Mouse (Mus musculus) kidney, embryonic 16.5 days (tissue): ENCODE measurements around the gene Prss8. TPM values are rescaled to one million over a fixed set of nuclear protein-coding genes. Genes with fewer than 3 reads are reported as not detected.
"Not testable (repeated sequence)": the region's sequence is repeated elsewhere in the genome, so short reads cannot be mapped to it uniquely, and the experiment has no call there.

Experiments used
- ATAC-seq: fragments of 200-750 bp; cut with Nextera tagmentation; 2 replicates; pipeline ENCODE4 v1.8.0; 2017; ENCODE audit warnings: moderate TSS enrichment; ENCODE audit not compliant: low FRiP score, low TSS enrichment
- H3K27ac ChIP-seq: fragments of 300-500 bp; sonication (generic); 2 replicates; pipeline ENCODE4 v1.5.1; 2014; ENCODE audit warnings: low read length
- H3K27me3 ChIP-seq: fragments of 300-500 bp; sonication (generic); 2 replicates; pipeline ENCODE4 v1.6.1; 2014; ENCODE audit warnings: low read length, control low read depth, mixed read lengths; ENCODE audit not compliant: insufficient read depth
- H3K36me3 ChIP-seq: fragments of 300-500 bp; sonication (generic); 2 replicates; pipeline ENCODE4 v1.6.1; 2014; ENCODE audit warnings: low read length, control low read depth, mixed read lengths; ENCODE audit not compliant: insufficient read depth
- H3K4me1 ChIP-seq: fragments of 300-500 bp; sonication (generic); 2 replicates; pipeline ENCODE4 v1.6.1; 2014; ENCODE audit warnings: low read length, control low read depth, mixed read lengths; ENCODE audit not compliant: insufficient read depth
- H3K4me2 ChIP-seq: fragments of 300-500 bp; sonication (generic); replicated peaks from 2 replicates; pipeline ENCODE4 v1.6.1; 2014; ENCODE audit warnings: low read depth, low read length
- H3K4me3 ChIP-seq: fragments of 300-500 bp; sonication (generic); 2 replicates; pipeline ENCODE4 v1.5.1; 2014; ENCODE audit warnings: mild to moderate bottlenecking, low read length
- H3K9ac ChIP-seq: fragments of 300-500 bp; sonication (generic); replicated peaks from 2 replicates; pipeline ENCODE4 v1.6.1; 2014; ENCODE audit warnings: low read length
- H3K9me3 ChIP-seq: fragments of 300-500 bp; sonication (generic); 2 replicates; pipeline ENCODE4 v1.6.1; 2016; ENCODE audit warnings: low read length, control low read depth
- WGBS: fragments of 180-500 bp; shearing (Covaris S2); extraction: QIAGEN DNeasy Blood & Tissue Kit; methylation state at CpG from one replicate; pipeline ENCODE4 v1.1.7; 2014; 5-methylcytosine and 5-hydroxymethylcytosine counted together
- polyA plus RNA-seq: library from polyadenylated mRNA; unstranded; fragments of >200 nt; fragmentation: Nextera tagmentation; extraction: Ambion mirVana; gene quantifications from 2 replicates; pipeline ENCODE4 v1.2.1, GENCODE M21; 2015

The Prss8 gene
- polyA plus RNA-seq, 1 experiment from 2014 or later = 98.7 TPM

GRCm38 (mm10) chr7:127898179-127898956, 31.5 kb downstream of the Prss8 start:
- H3K36me3 ChIP-seq = no peaks in the 10 kb centered on the region
- no peak overlapping the region for H3K4me3 ChIP-seq
- peaks cover 11% of the 10 kb centered on the region for H3K4me1 ChIP-seq
- H3K9ac ChIP-seq = no peak overlapping the region
- no peak overlapping the region for H3K27ac ChIP-seq
- ATAC-seq = no peak
- H3K27me3 ChIP-seq = no peaks in the 10 kb centered on the region
- WGBS = 39% methylated on average over 10 of the region's 10 CpGs
- no peak overlapping the region for H3K4me2 ChIP-seq
- no peaks in the 10 kb centered on the region for H3K9me3 ChIP-seq

- no peak overlapping the region for H3K4me2 ChIP-seq
- H3K9me3 ChIP-seq = no peaks in the 10 kb centered on the region
- no peak for ATAC-seq
- H3K36me3 ChIP-seq = peaks cover 2% of the 10 kb centered on the region
- H3K4me1 ChIP-seq = peaks cover 11% of the 10 kb centered on the region
- H3K4me3 ChIP-seq = no peak overlapping the region
- H3K9ac ChIP-seq = no peak overlapping the region
- H3K27me3 ChIP-seq = no peaks in the 10 kb centered on the region
- H3K27ac ChIP-seq = no peak overlapping the region
- 92% methylated on average over 7 of the region's 7 CpGs for WGBS
Measured at GRCm38 (mm10) chr7:127897542-127897941, 32.4 kb downstream of the Prss8 start.

DNA sequence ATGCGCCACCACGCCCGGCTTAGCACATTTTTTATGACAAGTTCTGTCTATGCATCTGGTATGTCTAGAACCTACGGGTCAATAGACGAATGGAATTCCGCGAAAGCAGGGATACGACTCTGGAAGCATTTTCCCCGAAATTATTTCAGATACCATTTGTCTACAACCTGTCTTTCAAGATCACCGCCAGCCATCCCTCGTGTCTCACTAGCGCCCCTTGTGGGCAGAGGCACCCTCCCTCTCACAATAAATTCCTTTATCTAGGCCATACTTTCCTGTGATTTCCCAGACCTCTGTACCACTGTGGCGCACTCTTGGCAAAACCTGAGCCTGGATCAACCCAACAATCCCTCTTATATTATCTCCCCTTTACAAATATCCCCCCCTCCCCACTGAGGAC, 33.5 kb downstream of the Prss8 start:
- H3K4me2 ChIP-seq = no peak overlapping the region
- H3K27ac ChIP-seq = no peak overlapping the region
- H3K9me3 ChIP-seq = no peaks in the 10 kb centered on the region
- no peak for ATAC-seq
- WGBS = 68% methylated on average over 13 of the region's 13 CpGs
- no peak overlapping the region for H3K4me3 ChIP-seq
- H3K27me3 ChIP-seq = no peaks in the 10 kb centered on the region
- H3K9ac ChIP-seq = no peak overlapping the region
- peaks cover 4% of the 10 kb centered on the region for H3K36me3 ChIP-seq
- peaks cover 11% of the 10 kb centered on the region for H3K4me1 ChIP-seq

DNA sequence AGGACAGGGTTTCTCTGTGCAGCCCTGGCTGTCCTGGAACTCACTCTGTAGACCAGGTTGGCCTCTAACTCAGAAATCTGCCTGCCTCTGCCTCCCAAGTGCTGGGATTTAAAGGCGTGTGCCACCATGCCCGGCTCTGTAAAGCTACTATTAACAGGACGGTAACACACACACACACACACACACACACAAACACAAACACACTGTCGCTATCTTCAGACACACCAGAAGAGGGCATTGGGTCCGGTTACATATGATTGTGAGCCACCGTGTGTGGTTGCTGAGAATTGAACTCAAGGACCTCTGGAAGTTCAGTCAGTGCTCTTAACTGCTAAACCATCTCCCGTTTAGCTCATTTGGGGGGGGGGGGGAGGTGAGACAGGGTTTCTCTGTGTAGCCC, 34.0 kb downstream of the Prss8 start:
- H3K9ac ChIP-seq, H3K9me3 ChIP-seq, H3K36me3 ChIP-seq, H3K27me3 ChIP-seq, H3K27ac ChIP-seq: not testable (repeated sequence)
- whole genome bisulfite sequencing = 72% methylated on average over 7 of the region's 7 CpGs
- H3K4me1 ChIP-seq = peaks cover 11% of the 10 kb centered on the region
- H3K4me3 ChIP-seq = peak overlapping the region; percentile 76; the same call in 1 of the 2 replicates
- peak overlapping the region; percentile 85 for H3K4me2 ChIP-seq
- peak; percentile 5; the same call in 1 of the 2 replicates for ATAC-seq

- H3K4me3 ChIP-seq = peak within 1 kb of the TSS; percentile 76
- H3K4me2 ChIP-seq = peak within 1 kb of the TSS; percentile 85
- peak; percentile 99 for ATAC-seq
- H3K36me3 ChIP-seq = peaks cover 4% of the 10 kb centered on the region
- H3K4me1 ChIP-seq = peaks cover 11% of the 10 kb centered on the region
- H3K9ac ChIP-seq = peak within 1 kb of the TSS; percentile 81
- no peaks in the 10 kb centered on the region for H3K27me3 ChIP-seq
- peak within 1 kb of the TSS; percentile 86 for H3K27ac ChIP-seq
- WGBS = under 1% methylated on average over 26 of the region's 26 CpGs
- H3K9me3 ChIP-seq = no peaks in the 10 kb centered on the region
Measured at GRCm38 (mm10) chr7:127895442-127895841, 34.5 kb downstream of the Prss8 start, which contains the start of the genes Gm21974 and Vkorc1. Gene Gm21974 (minus strand): TSS chr7:127895454. Gene Vkorc1 (minus strand): TSS chr7:127895617.

DNA sequence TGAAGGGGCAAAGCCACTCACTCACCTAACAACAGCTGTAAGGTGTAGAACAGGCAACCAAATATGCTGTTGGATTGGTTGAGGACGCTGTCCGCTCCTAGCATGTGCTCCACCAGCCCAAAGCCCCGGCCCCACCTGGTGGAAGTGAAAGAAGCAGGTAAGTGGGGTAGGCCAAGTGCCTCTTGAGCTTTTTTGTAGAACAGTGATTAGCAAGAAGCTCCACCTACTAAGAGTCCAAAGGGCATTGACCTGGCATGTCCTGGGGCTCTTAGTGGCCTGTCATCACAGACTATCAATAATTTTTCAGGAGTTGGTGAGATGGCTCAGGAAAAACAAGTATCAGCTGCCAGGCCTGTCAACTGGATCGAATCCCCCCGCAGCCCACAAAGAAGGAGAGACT, 35.4 kb downstream of the Prss8 start:
- H3K27ac ChIP-seq = no peak overlapping the region
- 61% methylated on average over 5 of the region's 5 CpGs for WGBS
- H3K9ac ChIP-seq = peak overlapping the region; percentile 81
- H3K9me3 ChIP-seq = no peaks in the 10 kb centered on the region
- no peaks in the 10 kb centered on the region for H3K27me3 ChIP-seq
- H3K4me2 ChIP-seq = peak overlapping the region; percentile 85
- H3K4me1 ChIP-seq = peaks cover 11% of the 10 kb centered on the region
- no peak for ATAC-seq
- H3K36me3 ChIP-seq = peaks cover 4% of the 10 kb centered on the region
- H3K4me3 ChIP-seq = peak overlapping the region; percentile 76

- H3K9ac ChIP-seq = no peak within 1 kb of the TSS
- H3K27me3 ChIP-seq = no peaks in the 10 kb centered on the region
- H3K27ac ChIP-seq = no peak within 1 kb of the TSS
- WGBS = 29% methylated on average over 4 of the region's 4 CpGs
- no peaks in the 10 kb centered on the region for H3K9me3 ChIP-seq
- peaks cover 30% of the 10 kb centered on the region for H3K36me3 ChIP-seq
- H3K4me2 ChIP-seq = no peak within 1 kb of the TSS
- no peak for ATAC-seq
- H3K4me3 ChIP-seq = no peak within 1 kb of the TSS
- peaks cover 11% of the 10 kb centered on the region for H3K4me1 ChIP-seq
Measured at GRCm38 (mm10) chr7:127890798-127891197, 39.1 kb downstream of the Prss8 start, which contains the start of gene Prss53. Gene Prss53 (minus strand): TSS chr7:127890970.

- no peak overlapping the region for H3K9ac ChIP-seq
- H3K36me3 ChIP-seq = peaks cover 44% of the 10 kb centered on the region
- no peak overlapping the region for H3K4me3 ChIP-seq
- peaks cover 3% of the 10 kb centered on the region for H3K4me1 ChIP-seq
- no peaks in the 10 kb centered on the region for H3K27me3 ChIP-seq
- no peak for ATAC-seq
- 62% methylated on average over 3 of the region's 3 CpGs for WGBS
- no peak overlapping the region for H3K4me2 ChIP-seq
- no peaks in the 10 kb centered on the region for H3K9me3 ChIP-seq
- H3K27ac ChIP-seq = no peak overlapping the region
Measured at GRCm38 (mm10) chr7:127888821-127889220, 41.1 kb downstream of the Prss8 start.

- Histone ChIP-seq H3K27ac (no peak overlapping the region), H3K4me1 (peaks cover 6% of the 10 kb centered on the region), H3K4me2 (no peak overlapping the region), H3K9me3 (no peaks in the 10 kb centered on the region), H3K36me3 (peaks cover 55% of the 10 kb centered on the region), H3K27me3 (no peaks in the 10 kb centered on the region), H3K4me3 (no peak overlapping the region), H3K9ac (no peak overlapping the region)
- no peak for ATAC-seq
- 80% methylated on average over 3 of the region's 3 CpGs for WGBS
Measured at GRCm38 (mm10) chr7:127887781-127888180, 42.1 kb downstream of the Prss8 start.

DNA sequence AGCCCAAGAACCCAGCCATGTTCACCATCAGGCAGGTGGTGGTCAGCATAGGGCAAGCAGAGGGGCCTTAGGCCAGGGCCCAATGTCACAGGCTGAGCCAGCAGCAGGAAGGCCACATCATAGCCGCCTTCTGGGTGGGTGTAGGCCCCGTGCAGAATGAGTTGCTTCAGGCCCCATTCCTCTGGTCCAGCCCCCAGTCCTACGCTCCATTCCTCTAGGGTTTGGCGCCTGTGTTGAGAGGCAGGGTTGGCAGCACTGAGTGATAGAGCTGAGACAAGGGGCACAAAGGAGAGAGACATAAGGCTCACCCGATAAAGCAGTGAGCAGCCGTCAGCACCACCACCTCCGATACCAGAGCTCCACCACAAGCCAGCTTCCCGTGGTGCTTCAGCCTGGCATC, 42.7 kb downstream of the Prss8 start:
- no peak for ATAC-seq
- no peak overlapping the region for H3K4me2 ChIP-seq
- no peak overlapping the region for H3K27ac ChIP-seq
- no peak overlapping the region for H3K4me3 ChIP-seq
- peaks cover 57% of the 10 kb centered on the region for H3K36me3 ChIP-seq
- WGBS = 89% methylated on average over 8 of the region's 8 CpGs
- peaks cover 6% of the 10 kb centered on the region for H3K4me1 ChIP-seq
- no peaks in the 10 kb centered on the region for H3K27me3 ChIP-seq
- no peaks in the 10 kb centered on the region for H3K9me3 ChIP-seq
- H3K9ac ChIP-seq = no peak overlapping the region
